Mouse (Mus musculus): ENCODE measurements around the gene Picalm. TPM values are rescaled to one million over a fixed set of nuclear protein-coding genes. Genes with fewer than 3 reads are reported as not detected.

The Picalm gene
- polyA plus RNA-seq, 1 experiment from 2014 or later = 30.6 TPM

GRCm38 (mm10) chr7:90129271-90129731 is 712 bp upstream of the Picalm start:
- no peaks in the 10 kb centered on the region for H3K9me3 ChIP-seq (ENCODE audit: low read length)
- H3K27ac ChIP-seq (ENCODE audit: low read depth) = peak overlapping the region; percentile 100
- H3K4me3 ChIP-seq (ENCODE audit: low read depth, low read length) = peak overlapping the region; percentile 91
- peak; percentile 9; the same call in 1 of the 2 replicates for ATAC-seq
- no peak for DNase-seq
- 0 out of 2 replicates have a peak, but pooled peaks cover 2% of the 10 kb centered on the region for H3K36me3 ChIP-seq (replicated peaks; ENCODE audit: insufficient read depth, low read length)
- H3K4me1 ChIP-seq (ENCODE audit: insufficient read depth) = peaks cover 7% of the 10 kb centered on the region; the same call in 1 of the 2 replicates
- no peak for TF ChIP-seq CTCF (IDR thresholded peaks at IDR 0.05; ENCODE audit: low read depth)
- TF ChIP-seq EP300 (IDR thresholded peaks at IDR 0.05; ENCODE audit: low read depth) = peak; percentile 73
- H3K9ac ChIP-seq (replicated peaks) = peak overlapping the region; percentile 90
- under 1% methylated on average over 12 of the region's 12 CpGs for WGBS (ENCODE audit: insufficient replicate concordance)
- H3K4me2 ChIP-seq (ENCODE audit: low read depth, low read length) = peak overlapping the region; percentile 92
- H3K27me3 ChIP-seq (ENCODE audit: insufficient read depth, low read length) = no peaks in the 10 kb centered on the region

DNA sequence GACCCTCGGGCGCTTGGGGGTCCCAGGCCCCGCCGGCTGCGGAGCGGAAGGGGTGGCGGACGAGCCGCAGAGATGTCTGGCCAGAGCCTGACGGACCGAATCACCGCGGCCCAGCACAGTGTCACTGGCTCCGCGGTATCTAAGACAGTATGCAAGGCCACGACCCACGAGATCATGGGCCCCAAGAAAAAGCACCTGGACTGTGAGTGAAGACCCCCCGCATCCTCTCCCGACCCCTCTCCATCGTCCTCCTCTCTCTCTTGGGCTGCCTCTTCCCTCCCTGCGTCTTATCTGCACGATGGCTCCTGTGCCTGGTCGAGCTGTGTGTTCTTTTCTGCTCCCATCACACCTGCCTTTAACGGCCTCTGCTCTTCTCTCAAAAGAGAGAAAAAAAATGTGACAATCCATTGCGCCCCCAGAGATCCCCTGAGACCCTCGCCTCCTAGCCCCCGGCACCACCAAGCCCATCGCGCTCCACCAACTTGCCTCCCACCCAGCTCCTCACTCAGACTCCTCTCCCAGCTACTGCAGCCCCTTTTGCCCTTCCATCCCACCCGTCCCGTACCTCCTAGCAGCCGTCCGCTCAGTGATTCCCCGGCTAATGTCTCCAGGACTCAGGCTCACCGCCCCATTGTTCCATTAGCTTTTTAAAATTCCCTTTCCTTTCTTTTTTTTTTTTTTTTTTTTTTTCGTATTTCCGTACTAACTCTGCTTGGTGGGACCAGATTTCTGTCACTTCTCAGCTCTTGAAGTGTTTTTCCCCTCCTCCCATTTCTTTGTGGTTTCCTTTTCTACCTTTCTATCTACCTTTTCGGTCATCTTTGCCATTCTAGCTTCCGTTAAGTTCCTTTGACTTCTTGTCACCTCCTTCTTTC is 725 bp downstream of the Picalm start:
- H3K4me2 ChIP-seq (ENCODE audit: low read depth, low read length) = peak overlapping the region; percentile 92
- H3K9ac ChIP-seq (replicated peaks) = peak overlapping the region; percentile 90
- peaks cover 13% of the 10 kb centered on the region for H3K4me1 ChIP-seq (ENCODE audit: insufficient read depth)
- peak overlapping the region; percentile 100 for H3K27ac ChIP-seq (ENCODE audit: low read depth)
- ATAC-seq = peak; percentile 16
- under 1% methylated on average over 39 of the region's 39 CpGs for WGBS (ENCODE audit: insufficient replicate concordance)
- 0 out of 2 replicates have a peak, but pooled peaks cover 2% of the 10 kb centered on the region for H3K36me3 ChIP-seq (replicated peaks; ENCODE audit: insufficient read depth, low read length)
- peak overlapping the region; percentile 91 for H3K4me3 ChIP-seq (ENCODE audit: low read depth, low read length)
- no peaks in the 10 kb centered on the region for H3K9me3 ChIP-seq (ENCODE audit: low read length)
- peak; percentile 53 for DNase-seq
- H3K27me3 ChIP-seq (ENCODE audit: insufficient read depth, low read length) = no peaks in the 10 kb centered on the region
- TF ChIP-seq CTCF (IDR thresholded peaks at IDR 0.05; ENCODE audit: low read depth) (no peak), EP300 (IDR thresholded peaks at IDR 0.05; ENCODE audit: low read depth) (no peak)

- peaks cover 18% of the 10 kb centered on the region for H3K4me1 ChIP-seq (ENCODE audit: insufficient read depth)
- WGBS (ENCODE audit: insufficient replicate concordance) = 2% methylated on average over 2 of the region's 2 CpGs
- ATAC-seq = no peak
- H3K27ac ChIP-seq (ENCODE audit: low read depth) = peak overlapping the region; percentile 100
- H3K9me3 ChIP-seq (ENCODE audit: low read length) = no peaks in the 10 kb centered on the region
- peak overlapping the region; percentile 90 for H3K9ac ChIP-seq (replicated peaks)
- H3K27me3 ChIP-seq (ENCODE audit: insufficient read depth, low read length) = no peaks in the 10 kb centered on the region
- DNase-seq = no peak
- peak overlapping the region; percentile 91 for H3K4me3 ChIP-seq (ENCODE audit: low read depth, low read length)
- peaks cover 4% of the 10 kb centered on the region for H3K36me3 ChIP-seq (replicated peaks; ENCODE audit: insufficient read depth, low read length)
- TF ChIP-seq EP300 (IDR thresholded peaks at IDR 0.05; ENCODE audit: low read depth) = no peak
- TF ChIP-seq CTCF (IDR thresholded peaks at IDR 0.05; ENCODE audit: low read depth) = no peak
- H3K4me2 ChIP-seq (ENCODE audit: low read depth, low read length) = peak overlapping the region; percentile 92
Measured at GRCm38 (mm10) chr7:90131376-90131651, 1.3 kb downstream of the Picalm start.

DNA sequence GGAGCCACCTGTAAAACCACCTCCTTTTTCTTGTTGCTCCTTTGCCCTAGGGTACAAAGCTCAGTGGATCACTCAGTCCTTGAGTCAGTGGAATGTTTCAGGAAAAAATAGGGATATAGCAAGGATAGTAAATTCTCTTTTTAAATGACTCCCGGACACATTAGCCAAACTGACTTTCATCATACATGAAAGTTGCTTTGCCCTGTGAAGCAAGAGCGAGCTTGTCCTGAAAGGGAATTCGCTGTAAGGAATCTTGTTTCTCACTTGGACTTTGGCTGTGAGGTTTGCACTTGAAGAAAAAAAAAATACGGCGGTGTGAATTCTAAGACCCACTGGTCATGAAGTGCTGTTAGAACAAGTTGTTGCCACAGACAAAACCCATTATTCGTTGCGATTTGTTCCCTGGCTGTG is 1.8 kb downstream of the Picalm start:
- H3K27ac ChIP-seq (ENCODE audit: low read depth) = peak overlapping the region; percentile 100
- H3K36me3 ChIP-seq (replicated peaks; ENCODE audit: insufficient read depth, low read length) = peaks cover 8% of the 10 kb centered on the region
- 4% methylated on average over 7 of the region's 7 CpGs for WGBS (ENCODE audit: insufficient replicate concordance)
- ATAC-seq (no peak), DNase-seq (peak; percentile 22)
- peaks cover 23% of the 10 kb centered on the region for H3K4me1 ChIP-seq (ENCODE audit: insufficient read depth)
- peak overlapping the region; percentile 91 for H3K4me3 ChIP-seq (ENCODE audit: low read depth, low read length)
- TF ChIP-seq EP300 (IDR thresholded peaks at IDR 0.05; ENCODE audit: low read depth) (no peak), CTCF (IDR thresholded peaks at IDR 0.05; ENCODE audit: low read depth) (no peak)
- H3K27me3 ChIP-seq (ENCODE audit: insufficient read depth, low read length) = no peaks in the 10 kb centered on the region
- no peaks in the 10 kb centered on the region for H3K9me3 ChIP-seq (ENCODE audit: low read length)
- H3K4me2 ChIP-seq (ENCODE audit: low read depth, low read length) = peak overlapping the region; percentile 92
- peak overlapping the region; percentile 90 for H3K9ac ChIP-seq (replicated peaks)

DNA sequence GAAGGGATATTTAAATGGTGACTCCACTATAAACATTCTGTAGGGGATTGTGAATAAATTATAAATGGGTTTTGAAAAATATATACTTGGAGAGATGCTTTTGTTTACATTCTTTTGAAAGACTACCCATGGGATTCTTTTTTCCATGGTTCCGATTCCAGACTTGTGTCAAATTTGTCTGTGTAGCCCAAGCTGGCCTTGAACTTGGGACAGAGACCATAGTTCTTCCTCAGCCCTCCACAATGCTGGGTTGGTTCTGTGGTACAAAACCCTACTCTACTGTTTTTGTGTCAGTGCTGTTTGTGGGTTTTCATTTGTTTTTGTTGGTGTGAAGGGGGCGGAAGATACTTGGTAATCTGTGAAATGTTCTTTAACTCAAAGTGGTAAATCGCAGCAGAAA is 2.3 kb downstream of the Picalm start:
- Histone ChIP-seq H3K27ac (ENCODE audit: low read depth) (peak overlapping the region; percentile 100), H3K36me3 (replicated peaks; ENCODE audit: insufficient read depth, low read length) (peaks cover 8% of the 10 kb centered on the region), H3K9ac (replicated peaks) (peak overlapping the region; percentile 90), H3K27me3 (ENCODE audit: insufficient read depth, low read length) (no peaks in the 10 kb centered on the region), H3K4me3 (ENCODE audit: low read depth, low read length) (peak overlapping the region; percentile 91), H3K9me3 (ENCODE audit: low read length) (no peaks in the 10 kb centered on the region), H3K4me2 (ENCODE audit: low read depth, low read length) (peak overlapping the region; percentile 92), H3K4me1 (ENCODE audit: insufficient read depth) (peaks cover 25% of the 10 kb centered on the region)
- ATAC-seq = no peak
- WGBS (ENCODE audit: insufficient replicate concordance) = 26% methylated on average over 3 of the region's 3 CpGs
- TF ChIP-seq CTCF (IDR thresholded peaks at IDR 0.05; ENCODE audit: low read depth) (no peak), EP300 (IDR thresholded peaks at IDR 0.05; ENCODE audit: low read depth) (no peak)
- DNase-seq = peak; percentile 21

DNA sequence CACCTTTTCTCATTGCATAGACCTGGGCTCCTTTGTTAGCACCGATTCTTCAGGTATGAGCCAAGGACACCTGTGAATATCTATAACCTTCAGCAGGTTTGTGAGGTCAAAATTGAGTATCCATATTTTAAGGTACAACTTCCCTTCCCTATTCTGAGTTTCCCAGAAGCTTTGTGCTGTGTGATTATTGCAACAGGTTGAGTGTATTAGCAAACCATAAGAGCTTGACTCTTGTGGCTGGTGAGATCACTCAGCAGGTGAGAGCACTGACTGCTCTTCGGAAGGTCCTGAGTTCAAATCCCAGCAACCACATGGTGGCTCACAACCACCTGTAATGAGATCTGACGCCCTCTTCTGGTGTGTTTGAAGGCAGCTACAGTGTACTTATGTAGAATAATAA is 6.7 kb downstream of the Picalm start:
- no peak overlapping the region for H3K27ac ChIP-seq (ENCODE audit: low read depth)
- H3K4me1 ChIP-seq (ENCODE audit: insufficient read depth) = peaks cover 45% of the 10 kb centered on the region
- peak overlapping the region; percentile 44 for H3K4me2 ChIP-seq (ENCODE audit: low read depth, low read length)
- ATAC-seq = no peak
- H3K9ac ChIP-seq (replicated peaks) = no peak overlapping the region
- H3K36me3 ChIP-seq (replicated peaks; ENCODE audit: insufficient read depth, low read length) = peaks cover 8% of the 10 kb centered on the region
- 71% methylated on average over 3 of the region's 3 CpGs for WGBS (ENCODE audit: insufficient replicate concordance)
- TF ChIP-seq CTCF (IDR thresholded peaks at IDR 0.05; ENCODE audit: low read depth) = peak; percentile 19; the same call in 1 of the 2 replicates
- no peak for TF ChIP-seq EP300 (IDR thresholded peaks at IDR 0.05; ENCODE audit: low read depth)
- H3K4me3 ChIP-seq (ENCODE audit: low read depth, low read length) = peak overlapping the region; percentile 3; the same call in 1 of the 2 replicates
- no peak for DNase-seq
- H3K27me3 ChIP-seq (ENCODE audit: insufficient read depth, low read length) = no peaks in the 10 kb centered on the region
- no peaks in the 10 kb centered on the region for H3K9me3 ChIP-seq (ENCODE audit: low read length)
